Mouse (Mus musculus): Measurements from ENCODE around the gene Mbnl2.

DNA sequence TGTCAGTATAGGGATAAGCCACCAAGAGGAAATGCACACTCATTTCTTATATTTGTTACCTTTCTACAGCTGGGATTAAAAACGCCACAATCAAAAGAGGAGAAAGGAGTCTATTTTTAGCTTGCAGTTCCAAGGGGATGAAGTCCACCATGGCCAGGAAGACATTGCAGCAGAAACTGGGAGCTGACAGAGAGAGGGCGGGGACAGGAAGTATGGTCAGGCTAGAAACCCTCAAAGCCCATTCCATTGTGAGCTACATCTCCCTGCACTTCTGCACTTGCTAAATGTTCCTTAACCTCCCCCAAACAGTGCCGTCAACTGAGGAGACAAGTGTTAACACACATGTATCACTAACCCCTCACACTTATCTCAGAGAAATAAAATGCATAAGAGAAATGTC is 5.4 kb upstream of the Mbnl2 start:
- TF ChIP-seq CTCF (IDR thresholded peaks at IDR 0.05; ENCODE audit: control insufficient read depth, insufficient read depth, low read length) (no peak), POLR2A (IDR thresholded peaks at IDR 0.05; ENCODE audit: borderline replicate concordance, control insufficient read depth, low read depth, low read length) (no peak)
